Mouse (Mus musculus): ENCODE results near the gene Mcmbp. TPM values are rescaled to one million over a fixed set of nuclear protein-coding genes. Genes with fewer than 3 reads are reported as not detected.

Gene Mcmbp
- polyA plus RNA-seq (2012; rRNA removed) = 14.2 and 15.6 TPM in 2 replicates

- TF ChIP-seq POLR2A (IDR thresholded peaks at IDR 0.05; ENCODE audit: extremely low read depth, insufficient read depth, low read length) (peak; percentile 57; the same call in 1 of the 2 replicates), CTCF (IDR thresholded peaks at IDR 0.05; ENCODE audit: extremely low read depth, insufficient read depth, low read length) (no peak)
- H3K27ac ChIP-seq (ENCODE audit: insufficient read depth, low read length) = peak within 1 kb of the TSS; percentile 73; the same call in 1 of the 2 replicates
- H3K4me1 ChIP-seq (ENCODE audit: control insufficient read depth, insufficient read depth, low read length) = peaks cover 4% of the 10 kb centered on the region; the same call in 1 of the 2 replicates
- peak within 1 kb of the TSS; percentile 67 for H3K4me3 ChIP-seq (ENCODE audit: insufficient read depth, low read length)
Observed at GRCm38 (mm10) chr7:128740334-128740733, at the start of gene Mcmbp. Mcmbp (minus strand) TSS chr7:128740495.

GRCm38 (mm10) chr7:128790045-128790444, 49.8 kb upstream of the Mcmbp start:
- no peak overlapping the region for H3K27ac ChIP-seq (ENCODE audit: insufficient read depth, low read length)
- H3K4me1 ChIP-seq (ENCODE audit: control insufficient read depth, insufficient read depth, low read length) = no peaks in the 10 kb centered on the region
- TF ChIP-seq POLR2A (IDR thresholded peaks at IDR 0.05; ENCODE audit: extremely low read depth, insufficient read depth, low read length) = no peak
- no peak overlapping the region for H3K4me3 ChIP-seq (ENCODE audit: insufficient read depth, low read length)

GRCm38 (mm10) chr7:128781846-128782245, 41.6 kb upstream of the Mcmbp start:
- TF ChIP-seq CTCF (IDR thresholded peaks at IDR 0.05; ENCODE audit: extremely low read depth, insufficient read depth, low read length) (no peak), POLR2A (IDR thresholded peaks at IDR 0.05; ENCODE audit: extremely low read depth, insufficient read depth, low read length) (no peak)
- no peak overlapping the region for H3K27ac ChIP-seq (ENCODE audit: insufficient read depth, low read length)
- no peak overlapping the region for H3K4me3 ChIP-seq (ENCODE audit: insufficient read depth, low read length)
- no peaks in the 10 kb centered on the region for H3K4me1 ChIP-seq (ENCODE audit: control insufficient read depth, insufficient read depth, low read length)

- no peak overlapping the region for H3K4me3 ChIP-seq (ENCODE audit: insufficient read depth, low read length)
- TF ChIP-seq CTCF (IDR thresholded peaks at IDR 0.05; ENCODE audit: extremely low read depth, insufficient read depth, low read length) (peak; percentile 78), POLR2A (IDR thresholded peaks at IDR 0.05; ENCODE audit: extremely low read depth, insufficient read depth, low read length) (no peak)
- no peak overlapping the region for H3K27ac ChIP-seq (ENCODE audit: insufficient read depth, low read length)
- no peaks in the 10 kb centered on the region for H3K4me1 ChIP-seq (ENCODE audit: control insufficient read depth, insufficient read depth, low read length)
Observed at GRCm38 (mm10) chr7:128779305-128779704, 39.0 kb upstream of the Mcmbp start.

- Histone ChIP-seq H3K4me1 (ENCODE audit: control insufficient read depth, insufficient read depth, low read length) (no peaks in the 10 kb centered on the region), H3K27ac (ENCODE audit: insufficient read depth, low read length) (no peak overlapping the region), H3K4me3 (ENCODE audit: insufficient read depth, low read length) (no peak overlapping the region)
- TF ChIP-seq CTCF (IDR thresholded peaks at IDR 0.05; ENCODE audit: extremely low read depth, insufficient read depth, low read length) (no peak), POLR2A (IDR thresholded peaks at IDR 0.05; ENCODE audit: extremely low read depth, insufficient read depth, low read length) (no peak)
Observed at GRCm38 (mm10) chr7:128777201-128777600, 36.9 kb upstream of the Mcmbp start.

- H3K4me1 ChIP-seq (ENCODE audit: control insufficient read depth, insufficient read depth, low read length) = no peaks in the 10 kb centered on the region
- no peak overlapping the region for H3K4me3 ChIP-seq (ENCODE audit: insufficient read depth, low read length)
- TF ChIP-seq POLR2A (IDR thresholded peaks at IDR 0.05; ENCODE audit: extremely low read depth, insufficient read depth, low read length) (no peak), CTCF (IDR thresholded peaks at IDR 0.05; ENCODE audit: extremely low read depth, insufficient read depth, low read length) (no peak)
- H3K27ac ChIP-seq (ENCODE audit: insufficient read depth, low read length) = no peak overlapping the region
Observed at GRCm38 (mm10) chr7:128766696-128767095, 26.4 kb upstream of the Mcmbp start.

- H3K4me1 ChIP-seq (ENCODE audit: control insufficient read depth, insufficient read depth, low read length) = no peaks in the 10 kb centered on the region
- H3K4me3 ChIP-seq (ENCODE audit: insufficient read depth, low read length) = no peak overlapping the region
- H3K27ac ChIP-seq (ENCODE audit: insufficient read depth, low read length) = no peak overlapping the region
- no peak for TF ChIP-seq POLR2A (IDR thresholded peaks at IDR 0.05; ENCODE audit: extremely low read depth, insufficient read depth, low read length)
- TF ChIP-seq CTCF (IDR thresholded peaks at IDR 0.05; ENCODE audit: extremely low read depth, insufficient read depth, low read length) = no peak
Observed at GRCm38 (mm10) chr7:128758948-128759347, 18.7 kb upstream of the Mcmbp start.

GRCm38 (mm10) chr7:128755396-128755795, 15.1 kb upstream of the Mcmbp start:
- H3K4me3 ChIP-seq (ENCODE audit: insufficient read depth, low read length) = no peak overlapping the region
- H3K27ac ChIP-seq (ENCODE audit: insufficient read depth, low read length) = no peak overlapping the region
- TF ChIP-seq CTCF (IDR thresholded peaks at IDR 0.05; ENCODE audit: extremely low read depth, insufficient read depth, low read length) (no peak), POLR2A (IDR thresholded peaks at IDR 0.05; ENCODE audit: extremely low read depth, insufficient read depth, low read length) (no peak)
- H3K4me1 ChIP-seq (ENCODE audit: control insufficient read depth, insufficient read depth, low read length) = no peaks in the 10 kb centered on the region

GRCm38 (mm10) chr7:128752012-128752411, 11.7 kb upstream of the Mcmbp start:
- no peak for TF ChIP-seq CTCF (IDR thresholded peaks at IDR 0.05; ENCODE audit: extremely low read depth, insufficient read depth, low read length)
- TF ChIP-seq POLR2A (IDR thresholded peaks at IDR 0.05; ENCODE audit: extremely low read depth, insufficient read depth, low read length) = no peak

GRCm38 (mm10) chr7:128750296-128750695, 10.0 kb upstream of the Mcmbp start:
- TF ChIP-seq CTCF (IDR thresholded peaks at IDR 0.05; ENCODE audit: extremely low read depth, insufficient read depth, low read length) = no peak
- TF ChIP-seq POLR2A (IDR thresholded peaks at IDR 0.05; ENCODE audit: extremely low read depth, insufficient read depth, low read length) = no peak
- Histone ChIP-seq H3K27ac (ENCODE audit: insufficient read depth, low read length) (no peak overlapping the region), H3K4me3 (ENCODE audit: insufficient read depth, low read length) (no peak overlapping the region), H3K4me1 (ENCODE audit: control insufficient read depth, insufficient read depth, low read length) (peaks cover 7% of the 10 kb centered on the region; the same call in 1 of the 2 replicates)

More at GRCm38 (mm10) chr7:128752012-128752411, 11.7 kb upstream of the Mcmbp start:
- H3K4me1 ChIP-seq (ENCODE audit: control insufficient read depth, insufficient read depth, low read length) = no peaks in the 10 kb centered on the region
- no peak overlapping the region for H3K4me3 ChIP-seq (ENCODE audit: insufficient read depth, low read length)
- no peak overlapping the region for H3K27ac ChIP-seq (ENCODE audit: insufficient read depth, low read length)
